Mouse (Mus musculus) liver, embryonic 14.5 days (tissue): ENCODE results near the gene Plxna4.

Source experiments
- CTCF ChIP-seq: IDR thresholded peaks from 2 replicates; pipeline ENCODE4 v1.5.1; 2016; ENCODE audit warnings: antibody characterized with exemption, low read depth, control low read depth
- EP300 ChIP-seq: IDR thresholded peaks from 2 replicates; pipeline ENCODE4 v1.6.1; 2016; ENCODE audit warnings: antibody characterized with exemption, low read depth

DNA sequence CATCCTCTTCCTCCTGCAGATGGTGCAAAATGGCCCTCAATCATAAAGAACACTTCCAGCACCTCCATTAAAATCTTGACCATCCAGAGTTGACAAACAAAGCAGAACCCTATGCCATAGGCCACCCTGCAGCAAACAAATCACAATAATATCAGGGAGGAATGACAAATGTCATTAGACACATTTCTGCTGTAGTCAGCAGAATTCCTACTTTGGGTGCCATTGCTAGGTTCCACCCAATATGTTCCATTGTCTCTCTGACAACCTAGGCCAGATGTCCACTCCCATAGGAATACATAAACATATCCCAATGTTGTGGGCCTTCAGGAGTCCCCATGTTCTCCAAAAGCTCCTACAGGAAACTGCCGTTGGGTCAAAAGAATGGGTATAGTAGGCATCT lies 41.1 kb downstream of the Plxna4 start:
- TF ChIP-seq CTCF (no peak), EP300 (no peak)
